Mouse (Mus musculus) heart, postnatal 10 days (tissue): ENCODE measurements around the gene Rabl6. TPM values are rescaled to one million over a fixed set of nuclear protein-coding genes. Genes with fewer than 3 reads are reported as not detected.
"Not testable (repeated sequence)": the region's sequence is repeated elsewhere in the genome, so short reads cannot be mapped to it uniquely, and the experiment has no call there.

ENCODE experiments used
- DNase-seq, 2 experiments: peaks; one replicate each; pipeline ENCODE4 v3.0.0; 2021
- intact Hi-C: fragments of 180-260 bp; cut with DNase I; formaldehyde crosslinking; loops from one replicate; pipeline ENCODE4 v1.15.1; 2025
- total RNA-seq, 2 experiments: library from RNA; stranded (reverse); gene quantifications; 2 replicates each; pipeline ENCODE4 v1.2.3; 2021

Rabl6 gene
- total RNA-seq, 2 experiments from 2014 or later, result 49.4 to 57.6 TPM

DNA sequence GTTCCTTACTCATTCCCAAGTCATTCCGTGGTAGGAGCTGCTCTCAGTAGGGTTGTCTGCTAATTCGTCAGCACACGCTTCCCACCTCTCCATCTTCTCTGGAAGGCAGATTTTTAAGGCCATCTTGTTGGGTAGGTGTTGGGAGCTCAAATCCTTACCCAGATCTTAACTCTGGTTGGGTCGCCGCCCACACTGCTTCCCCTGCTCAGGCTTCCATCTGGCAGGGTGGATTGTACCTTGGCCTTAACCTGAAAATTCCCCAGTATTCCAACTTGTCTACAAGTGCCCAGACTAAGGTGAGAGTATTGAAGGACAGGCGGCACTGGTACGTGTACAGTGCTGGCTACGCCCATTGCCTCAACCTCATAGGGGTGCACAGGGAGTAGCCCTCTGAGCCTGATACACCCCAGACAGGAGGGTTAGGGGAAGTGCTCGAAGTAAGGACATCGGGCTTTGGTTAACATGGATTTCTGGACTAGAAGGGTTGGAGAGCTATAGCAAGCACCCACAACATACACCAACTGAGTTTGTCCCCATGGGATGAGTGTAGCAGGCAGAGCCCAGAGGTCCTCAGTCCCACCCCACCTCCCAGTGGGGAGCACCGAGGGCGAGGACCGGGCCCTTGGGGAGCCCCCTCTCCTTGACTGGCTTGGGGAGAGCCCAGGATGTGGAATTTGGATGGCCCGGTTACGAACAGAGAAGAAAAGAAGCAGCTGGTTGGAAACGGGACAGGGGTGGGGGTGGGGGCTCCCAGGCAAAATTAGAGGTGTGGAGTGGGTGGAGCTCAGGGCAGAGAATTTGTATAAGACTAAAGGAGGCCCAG, 32.1 kb downstream of the Rabl6 start:
- no peak for DNase-seq
- intact Hi-C loops, result no loop called here

DNA sequence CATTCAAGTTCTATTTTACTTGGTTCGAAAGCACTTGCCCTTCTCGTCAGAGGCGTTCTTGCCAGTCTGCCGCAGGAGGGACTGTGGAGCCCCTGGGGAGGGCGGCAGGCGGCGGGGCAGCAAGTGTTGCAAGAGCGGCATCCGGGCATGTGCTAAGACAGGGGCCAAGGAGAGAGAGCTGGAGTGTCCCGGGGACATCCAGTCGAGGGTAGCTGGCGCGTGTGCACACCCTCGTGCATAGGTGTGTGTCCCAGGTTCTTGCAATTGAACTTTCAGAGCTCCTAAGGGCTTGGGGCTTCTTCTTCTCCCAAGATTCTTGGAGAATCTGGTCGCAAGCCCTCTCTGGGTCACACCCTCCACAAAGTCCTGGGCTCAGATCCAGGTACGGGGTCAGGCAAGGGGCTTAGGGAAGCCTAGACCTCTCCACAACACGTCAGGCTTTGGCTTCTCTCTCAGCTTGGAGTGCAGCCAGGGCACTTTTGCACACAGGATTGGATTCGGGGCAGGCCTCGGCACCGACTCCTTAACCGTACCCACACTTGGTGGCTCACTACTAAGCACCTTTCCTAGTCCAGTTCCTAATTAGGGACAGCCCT, 32.8 kb downstream of the Rabl6 start:
- peak; percentile 53 to 60 for DNase-seq
- intact Hi-C loops, result no loop called here

DNA sequence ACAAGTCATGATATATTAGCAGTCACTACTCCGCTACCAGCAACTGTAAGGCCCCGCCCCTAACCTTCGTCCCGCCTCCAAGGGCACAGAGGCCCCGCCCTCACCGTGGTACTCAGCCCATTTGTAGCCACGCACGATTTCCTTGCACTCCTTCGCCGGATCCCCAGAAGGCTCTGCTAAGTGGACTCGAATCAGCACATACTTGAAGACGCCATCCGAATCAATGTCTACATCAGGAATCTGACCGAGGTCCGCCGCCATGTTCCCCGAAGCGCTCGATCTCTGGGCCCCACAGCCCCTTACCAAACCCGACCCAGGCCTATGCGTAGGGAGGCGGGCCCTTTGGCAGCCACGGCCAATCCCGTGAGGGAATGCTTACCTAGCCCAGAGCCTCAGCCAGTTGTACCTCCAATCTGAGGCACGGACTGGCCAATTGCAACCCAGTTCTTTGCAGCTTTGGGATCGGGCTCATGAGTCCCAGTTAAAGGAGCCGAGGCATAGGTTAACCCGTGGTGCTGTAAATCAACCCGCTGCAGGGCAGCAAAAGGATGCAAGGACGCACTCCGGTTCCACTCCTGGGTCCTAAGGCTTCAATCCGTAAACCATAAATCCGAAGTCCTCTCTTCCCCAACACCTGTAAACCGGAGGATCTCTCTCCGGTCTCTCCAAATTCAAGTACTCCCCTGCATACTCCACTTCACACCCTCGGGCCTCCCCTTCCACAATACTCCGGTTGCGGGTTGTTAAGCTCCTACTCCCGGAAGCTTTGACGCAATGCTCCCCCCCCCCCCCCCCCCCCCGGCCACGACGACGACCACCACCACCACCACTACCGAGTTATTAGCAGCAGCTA, 33.5 kb downstream of the Rabl6 start, which contains the start of the genes Mamdc4 and Phpt1:
TSS of gene Mamdc4 (minus strand) at position 267 of the 853 bp plus-strand sequence.
TSS of gene Phpt1 (minus strand) at position 646 of the 853 bp plus-strand sequence.
- DNase-seq, result peak; percentile 98 to 99
- intact Hi-C loops, result no loop called here

DNA sequence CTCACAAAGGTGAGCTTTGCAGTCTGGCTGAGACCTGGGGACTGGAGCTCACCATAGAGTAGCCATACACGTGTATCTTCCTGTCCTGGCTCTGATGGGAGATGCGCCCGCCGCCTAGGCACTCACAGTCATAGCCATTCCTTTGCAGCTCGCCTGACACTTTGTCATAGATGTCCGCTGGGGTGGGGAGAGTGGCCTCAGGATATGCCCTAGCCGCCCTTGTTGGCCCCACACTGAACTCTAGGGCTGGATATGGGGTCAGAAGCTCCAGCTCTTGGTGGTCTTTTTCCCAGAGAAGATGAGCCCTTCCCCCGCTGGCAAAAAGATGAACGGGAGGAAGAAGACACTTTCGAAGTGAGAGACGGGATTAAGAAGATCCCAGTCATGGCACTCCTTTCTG, 34.2 kb downstream of the Rabl6 start:
- intact Hi-C loops, result no loop called here
- no peak for DNase-seq

DNA sequence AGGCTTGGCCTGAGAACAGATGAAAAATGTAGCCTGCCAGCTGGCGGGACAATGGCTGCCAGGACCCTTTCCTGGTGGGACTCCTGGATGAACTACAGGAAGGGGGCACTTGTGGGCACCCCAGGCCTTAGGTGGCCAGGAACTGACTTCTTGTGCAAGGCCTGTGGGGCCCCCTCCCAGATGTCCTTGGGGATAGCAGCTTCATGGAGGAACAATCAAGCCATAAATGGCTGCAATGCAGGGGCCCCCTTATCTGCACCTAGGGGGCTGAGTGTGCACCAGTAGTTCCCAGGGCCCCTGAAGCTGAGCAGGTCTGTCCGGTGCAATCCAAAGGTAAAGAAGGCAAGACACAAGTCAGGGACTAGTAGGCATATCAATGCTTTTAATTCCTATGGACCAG, 35.3 kb downstream of the Rabl6 start:
- intact Hi-C loops, result no loop called here
- DNase-seq, result no peak

DNA sequence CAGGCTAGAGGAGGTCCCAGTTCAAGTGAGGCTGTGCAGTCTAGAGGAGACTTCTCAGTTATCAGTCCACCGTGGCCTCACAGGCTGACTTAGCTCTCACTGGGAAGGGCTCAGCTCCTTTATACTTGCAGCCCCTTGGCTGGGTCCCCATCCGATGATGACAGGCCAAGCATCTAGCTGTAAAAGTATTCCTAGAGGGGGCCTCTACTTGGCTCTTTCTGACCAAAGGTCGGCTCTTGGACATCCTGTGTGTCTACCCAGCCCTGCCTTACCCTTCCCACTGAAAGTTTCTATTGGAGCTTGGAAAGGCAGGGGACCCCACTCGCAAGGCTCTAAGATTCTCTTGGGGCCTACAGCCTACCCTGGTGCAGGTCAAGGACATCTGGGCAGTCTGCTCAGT, 37.1 kb downstream of the Rabl6 start:
- intact Hi-C loops, result no loop called here

DNA sequence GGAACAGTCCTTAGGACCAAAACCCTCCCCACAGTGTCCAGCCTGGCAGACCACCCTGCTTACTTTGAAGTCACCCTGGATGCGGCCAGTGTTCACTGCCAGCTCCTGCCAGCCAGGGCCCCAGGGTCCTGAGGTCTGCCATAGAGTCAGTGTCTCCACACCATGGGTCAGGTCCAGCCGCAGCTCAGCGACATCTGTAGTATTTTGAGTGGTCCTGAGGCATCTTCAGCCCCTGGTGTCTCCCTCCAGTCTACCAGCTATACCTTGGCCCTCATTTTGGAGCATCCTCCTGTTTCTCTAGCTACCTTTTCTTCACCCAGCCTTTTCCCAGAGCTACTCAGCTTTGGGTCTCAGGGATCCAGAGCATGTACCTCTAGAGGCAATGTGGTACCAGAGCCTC, 39.0 kb downstream of the Rabl6 start:
- no peak for DNase-seq
- intact Hi-C loops, result no loop called here

More for the DNA sequence above, 37.1 kb downstream of the Rabl6 start:
- DNase-seq, result no peak

DNA sequence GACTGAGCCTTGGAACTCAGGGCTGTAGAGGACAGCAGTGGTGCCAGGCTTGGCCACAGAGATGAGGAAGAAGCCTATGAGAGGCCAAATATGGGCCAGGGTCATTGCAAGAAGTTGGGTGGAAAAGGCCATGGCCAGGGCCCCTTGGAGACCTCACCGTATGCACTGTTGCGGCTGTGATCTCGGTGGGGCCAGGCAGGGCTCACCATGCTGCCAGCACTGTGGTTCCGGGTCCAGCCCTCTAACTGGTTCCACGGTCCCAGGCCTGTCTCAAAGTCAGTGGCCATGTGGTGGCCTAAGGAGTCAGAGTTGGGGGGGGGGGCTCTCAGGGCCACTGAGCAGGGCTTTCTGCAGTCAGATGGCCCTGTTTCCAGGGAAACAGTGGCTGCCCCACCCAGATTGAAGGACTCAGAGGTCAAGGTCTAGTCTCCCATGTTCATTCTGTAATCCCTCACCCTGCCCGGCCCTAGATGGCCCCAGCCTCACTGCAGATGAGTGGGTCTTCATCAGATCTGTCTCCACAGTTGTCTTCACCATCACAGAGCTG, 39.8 kb downstream of the Rabl6 start:
- intact Hi-C loops, result no loop called here
- DNase-seq, result no peak

DNA sequence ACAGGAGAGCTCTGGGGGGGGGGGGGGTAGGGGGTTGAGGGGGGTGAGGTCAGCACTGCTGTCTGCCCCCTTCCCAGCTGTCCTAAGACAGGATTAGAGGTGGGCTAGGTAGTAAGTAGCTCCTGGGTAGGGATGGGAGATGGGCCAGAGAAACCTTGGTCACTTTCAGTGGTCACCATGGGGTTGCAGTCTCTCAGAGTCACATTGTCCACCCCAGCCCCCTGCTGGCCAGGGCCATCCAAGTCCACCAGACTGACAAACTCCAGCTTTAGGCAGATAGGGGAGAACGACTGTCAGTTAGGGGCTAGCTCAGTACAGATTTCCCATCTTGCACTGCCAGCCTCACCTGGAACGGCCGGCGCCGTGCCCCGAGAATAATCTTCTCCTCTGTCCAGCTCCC, 41.8 kb downstream of the Rabl6 start:
- intact Hi-C loops, result no loop called here
- no peak for DNase-seq

DNA sequence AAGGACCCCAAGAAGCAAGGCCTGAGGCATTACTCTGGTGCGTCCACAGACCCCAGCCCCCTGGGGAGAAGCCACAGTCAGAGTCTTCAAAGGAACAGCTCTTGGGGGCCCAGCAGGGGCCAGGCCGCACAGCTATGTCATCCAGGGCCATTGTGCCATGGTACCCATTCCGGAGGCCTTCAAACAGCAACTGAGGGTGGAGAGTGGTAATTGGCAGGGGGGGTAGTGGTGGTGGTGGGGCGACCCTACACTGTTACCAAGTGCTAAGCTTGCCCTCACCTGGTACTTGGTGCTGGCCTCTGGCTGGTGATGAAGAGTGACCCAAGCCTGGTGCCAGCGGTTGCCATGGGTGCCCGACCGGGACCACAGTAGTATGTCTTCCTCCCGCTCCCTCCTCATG, 42.6 kb downstream of the Rabl6 start:
- intact Hi-C loops, result no loop called here
- DNase-seq, result no peak

DNA sequence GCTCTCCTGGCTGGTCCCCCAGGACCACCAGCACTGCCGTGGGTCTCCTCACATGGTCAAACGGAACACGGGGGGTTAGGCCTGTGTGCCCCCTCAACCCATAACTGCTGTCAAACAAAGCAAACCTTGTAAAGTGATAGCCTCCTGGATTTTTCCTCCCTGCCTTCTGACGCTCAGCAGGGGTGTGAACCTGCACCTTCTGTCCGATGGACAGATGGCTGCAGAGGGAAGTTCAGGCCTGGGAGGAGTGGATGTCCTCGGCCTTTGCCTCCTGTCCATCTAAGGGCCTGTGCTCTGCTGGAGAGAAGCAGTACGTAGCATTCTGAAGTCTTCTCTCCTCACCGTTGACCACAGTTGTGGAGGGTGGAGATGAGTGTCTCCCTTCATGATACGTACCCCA, 46.4 kb downstream of the Rabl6 start:
- no peak for DNase-seq
- intact Hi-C loops, result no loop called here

DNA sequence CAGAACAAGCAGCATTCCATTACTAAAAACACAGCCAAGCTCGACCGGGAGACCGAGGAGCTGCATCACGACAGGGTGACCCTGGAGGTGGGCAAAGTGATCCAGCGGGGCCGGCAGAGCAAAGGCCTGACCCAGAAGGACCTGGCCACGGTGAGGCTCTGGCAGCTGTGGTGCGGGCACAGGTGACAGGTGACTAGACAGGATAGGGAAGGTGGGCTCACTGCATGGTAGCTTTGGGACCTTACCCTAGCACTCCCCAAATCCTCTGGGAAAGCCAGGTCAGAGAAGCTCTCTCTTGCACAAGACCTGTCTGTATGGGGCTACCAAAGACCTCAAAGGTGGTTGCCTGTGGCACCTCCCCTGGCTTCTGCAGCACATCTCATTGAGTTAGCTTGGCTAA, 47.8 kb downstream of the Rabl6 start:
- DNase-seq, result no peak
- intact Hi-C loops, result no loop called here

DNA sequence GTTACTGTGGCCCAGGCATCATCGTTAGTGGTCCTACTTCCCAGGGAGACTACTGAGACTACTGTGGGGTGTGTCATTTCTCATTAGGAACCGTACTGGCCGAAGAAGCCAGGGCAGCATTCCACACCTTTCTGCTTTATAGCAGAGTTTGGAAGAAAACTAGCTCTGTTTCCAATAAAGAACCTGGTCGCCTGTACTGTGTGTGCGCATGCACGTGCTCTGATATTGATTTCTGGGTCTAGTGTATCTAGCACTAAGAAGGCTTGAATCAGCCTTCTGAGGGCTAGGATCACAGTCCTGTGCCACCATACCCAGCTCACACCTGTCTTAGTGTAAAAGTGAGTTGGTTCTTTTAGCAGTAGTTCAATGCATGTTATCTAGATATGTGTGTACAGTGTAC, 49.5 kb downstream of the Rabl6 start:
- DNase-seq, result no peak
- intact Hi-C loops, result loop anchor here (10.0 kb wide), 1 partner anchor 134 kb away; the partner anchor contains the start of genes Abca2 and Fut7

DNA sequence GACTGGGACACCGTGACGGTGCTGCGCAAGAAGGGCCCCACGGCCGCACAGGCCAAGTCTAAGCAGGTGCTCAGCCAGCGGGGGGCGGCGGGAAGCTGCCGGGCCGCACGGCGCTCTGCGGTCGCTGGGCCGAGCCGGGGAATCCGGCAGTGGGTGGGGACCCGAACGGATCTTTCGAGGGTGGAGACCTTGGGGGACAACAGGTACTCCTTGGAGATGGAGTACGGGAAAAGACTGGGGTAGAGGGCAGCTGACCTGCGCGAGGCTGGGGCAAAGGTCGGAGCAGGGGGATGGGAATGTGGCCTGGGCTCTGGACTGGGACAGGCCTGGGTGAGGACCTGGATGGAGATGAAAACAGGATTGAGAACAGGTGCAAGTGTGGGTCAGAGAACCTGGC, 50.4 kb downstream of the Rabl6 start:
- DNase-seq, result no peak
- intact Hi-C loops, result loop anchor here (10.0 kb wide), 1 partner anchor 133 kb away; the partner anchor contains the start of genes Abca2 and Fut7

DNA sequence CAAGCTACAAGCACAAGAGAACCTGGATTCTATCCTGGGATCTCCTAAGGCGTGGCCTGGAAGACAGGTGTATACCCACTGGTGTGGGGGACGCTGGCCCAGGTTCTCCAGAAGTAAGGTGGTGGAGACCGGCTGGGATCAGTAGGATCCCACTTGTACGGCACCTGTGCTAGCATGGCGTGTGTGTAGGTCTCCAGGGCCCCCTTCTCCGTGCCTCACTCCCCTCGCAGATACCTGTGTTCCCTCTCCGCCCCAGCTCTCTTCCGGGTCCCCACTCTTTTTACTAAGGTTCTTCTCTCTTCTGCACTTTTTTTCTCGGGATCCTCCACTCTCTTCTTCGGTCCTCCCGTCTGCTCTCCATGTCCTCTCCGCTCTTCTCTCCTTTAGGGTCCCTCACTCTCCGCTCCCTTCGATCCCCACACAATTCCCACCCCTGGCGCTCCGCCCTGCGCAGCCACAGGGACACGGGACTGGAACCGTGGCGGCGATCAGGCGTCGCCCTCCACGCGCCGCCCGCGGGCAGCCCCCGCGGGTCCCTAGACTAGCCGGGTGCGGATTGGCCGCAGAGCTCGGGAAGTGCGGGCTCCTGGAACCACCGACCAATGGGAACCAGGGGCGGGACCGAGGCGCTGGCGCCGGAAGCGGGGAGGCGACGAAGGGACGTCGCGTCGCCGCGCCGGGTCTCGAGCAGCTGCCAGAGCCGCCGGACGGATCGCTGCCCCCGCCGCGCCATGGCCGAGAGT, 50.9 kb downstream of the Rabl6 start, which contains the start of gene Edf1:
TSS of gene Edf1 (plus strand) at position 627 of the 743 bp plus-strand sequence.
- intact Hi-C loops, result loop anchor here (10.0 kb wide), 1 partner anchor 133 kb away; the partner anchor contains the start of genes Abca2 and Fut7
- DNase-seq, result peak; percentile 97

DNA sequence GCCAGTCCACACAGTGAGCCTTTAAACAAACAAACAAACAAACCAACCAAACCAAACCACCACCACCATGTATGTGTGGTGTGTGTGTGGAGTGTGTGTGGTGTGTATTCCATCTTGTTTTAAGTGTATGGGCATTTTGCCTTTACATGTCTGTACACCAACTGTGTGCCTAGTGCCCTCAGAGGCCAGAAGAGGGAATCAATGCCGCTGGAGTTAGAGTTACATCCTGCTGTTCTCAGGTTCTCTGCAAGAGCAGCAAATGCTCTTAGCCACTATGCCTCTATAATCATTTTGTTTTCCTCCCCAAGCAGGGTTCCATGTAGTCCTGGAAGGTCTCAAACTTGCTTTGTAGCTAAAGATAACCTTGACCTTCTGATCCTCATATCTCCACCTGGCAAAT, 52.0 kb downstream of the Rabl6 start:
- no peak for DNase-seq
- intact Hi-C loops, result loop anchor here (10.0 kb wide), 1 partner anchor 131 kb away; the partner anchor contains the start of genes Abca2 and Fut7

DNA sequence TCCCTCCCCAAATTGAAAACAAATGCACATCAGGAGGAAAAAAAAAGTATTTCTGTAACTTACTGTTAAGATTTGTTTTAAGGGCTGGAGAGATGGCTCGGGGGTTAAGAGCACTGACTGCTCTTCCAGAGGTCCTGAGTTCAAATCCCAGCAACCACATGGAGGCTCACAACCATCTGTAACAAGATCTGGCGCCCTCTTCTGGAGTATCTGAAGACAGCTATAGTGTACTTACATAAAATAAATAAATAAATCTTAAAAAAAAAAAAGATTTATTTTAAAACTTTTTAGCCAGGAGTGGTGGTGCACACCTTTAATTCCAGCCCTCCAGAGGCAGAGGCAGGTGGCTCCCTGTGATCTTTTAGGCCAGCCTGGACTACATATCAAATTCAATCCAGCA, 52.8 kb downstream of the Rabl6 start:
- intact Hi-C loops, result loop anchor here (10.0 kb wide), 1 partner anchor 131 kb away; the partner anchor contains the start of genes Abca2 and Fut7
- not testable (repeated sequence) for DNase-seq

DNA sequence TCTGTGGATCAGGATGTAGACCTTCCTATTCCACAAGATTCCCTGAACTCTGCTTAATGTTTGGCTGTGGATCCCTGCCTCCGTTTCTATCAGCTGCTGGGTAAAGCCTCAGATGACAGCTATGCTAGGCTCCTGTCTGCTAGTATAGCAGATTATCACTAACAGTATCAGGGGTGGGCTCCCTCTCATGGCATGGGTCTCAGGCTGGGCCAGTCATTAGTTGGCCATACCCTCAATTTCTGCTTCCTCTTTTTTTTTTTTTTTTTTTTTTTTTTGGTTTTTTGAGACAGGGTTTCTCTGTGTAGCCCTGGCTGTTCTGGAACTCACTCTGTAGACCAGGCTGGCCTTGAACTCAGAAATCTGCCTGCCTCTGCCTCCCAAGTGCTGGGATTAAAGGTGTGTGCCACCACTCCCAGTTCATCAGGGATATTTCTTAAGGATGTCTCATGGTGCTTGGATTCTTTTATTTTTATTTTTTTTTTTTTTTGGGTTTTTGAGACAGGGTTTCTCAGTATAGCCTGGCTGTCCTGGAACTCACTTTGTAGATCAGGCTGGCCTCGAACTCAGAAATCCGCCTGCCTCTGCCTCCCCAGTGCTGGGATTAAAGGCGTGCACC, 55.0 kb downstream of the Rabl6 start:
- intact Hi-C loops, result loop anchor here (10.0 kb wide), 1 partner anchor 128 kb away; the partner anchor contains the start of genes Abca2 and Fut7
- not testable (repeated sequence) for DNase-seq

DNA sequence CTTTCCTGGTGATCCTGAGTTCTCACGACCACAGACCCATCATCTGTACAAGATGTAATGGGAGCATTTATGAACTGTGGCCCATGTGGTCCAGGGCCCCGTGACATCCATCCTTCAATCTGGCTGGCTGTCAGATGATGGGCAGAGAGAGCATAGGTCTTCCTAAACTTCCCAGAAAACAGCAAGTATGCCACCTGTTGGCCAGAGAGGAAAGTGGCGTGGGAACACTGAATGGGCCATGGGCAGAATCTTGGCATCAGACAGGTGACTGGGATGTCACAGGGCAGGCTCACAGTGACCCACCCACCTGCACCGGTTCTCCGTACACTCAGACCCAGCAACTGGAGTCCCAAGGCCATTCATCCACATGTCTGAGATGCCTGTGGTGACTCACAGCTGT, 57.1 kb downstream of the Rabl6 start:
- intact Hi-C loops, result loop anchor here (10.0 kb wide), 1 partner anchor 126 kb away; the partner anchor contains the start of genes Abca2 and Fut7
- DNase-seq, result peak; percentile 64 to 71
